Mouse (Mus musculus): ENCODE results near the gene Polr1c. TPM values are rescaled to one million over a fixed set of nuclear protein-coding genes. Genes with fewer than 3 reads are reported as not detected.

The Polr1c gene
- polyA plus RNA-seq, 1 experiment from 2014 or later, result 73.5 TPM

- H3K27me3 ChIP-seq (ENCODE audit: insufficient read depth, low read length), result no peaks in the 10 kb centered on the region
- no peak for TF ChIP-seq CTCF (IDR thresholded peaks at IDR 0.05; ENCODE audit: low read depth)
- H3K4me1 ChIP-seq (replicated peaks; ENCODE audit: insufficient read depth, low read length), result no peaks in the 10 kb centered on the region; the same call in 1 of the 2 replicates
- no peak for DNase-seq (ENCODE audit: low spot score)
- no peak for ATAC-seq (replicated peaks; ENCODE audit: low FRiP score, low read depth)
- no peak overlapping the region for H3K4me2 ChIP-seq (ENCODE audit: low read length)
- no peak overlapping the region for H3K27ac ChIP-seq
- no peak overlapping the region for H3K4me3 ChIP-seq (replicated peaks; ENCODE audit: low read depth, low read length)
- H3K36me3 ChIP-seq (ENCODE audit: insufficient read depth, low read length), result peaks cover 44% of the 10 kb centered on the region
- 72% methylated on average over 10 of the region's 10 CpGs for WGBS
- H3K9me3 ChIP-seq (replicated peaks; ENCODE audit: low read length), result no peaks in the 10 kb centered on the region
- no peak overlapping the region for H3K9ac ChIP-seq (ENCODE audit: low read depth, low read length)
Measured at GRCm38 (mm10) chr17:46268026-46268720, 20.3 kb upstream of the Polr1c start.

GRCm38 (mm10) chr17:46267511-46267910 lies 19.7 kb upstream of the Polr1c start:
- Histone ChIP-seq H3K4me1 (replicated peaks; ENCODE audit: insufficient read depth, low read length) (no peaks in the 10 kb centered on the region; the same call in 1 of the 2 replicates), H3K36me3 (ENCODE audit: insufficient read depth, low read length) (peaks cover 51% of the 10 kb centered on the region), H3K9me3 (replicated peaks; ENCODE audit: low read length) (no peaks in the 10 kb centered on the region), H3K27ac (no peak overlapping the region), H3K27me3 (ENCODE audit: insufficient read depth, low read length) (no peaks in the 10 kb centered on the region), H3K4me2 (ENCODE audit: low read length) (no peak overlapping the region), H3K9ac (ENCODE audit: low read depth, low read length) (no peak overlapping the region), H3K4me3 (replicated peaks; ENCODE audit: low read depth, low read length) (no peak overlapping the region)
- ATAC-seq (replicated peaks; ENCODE audit: low FRiP score, low read depth), result no peak
- DNase-seq (ENCODE audit: low spot score), result no peak
- 74% methylated on average over 7 of the region's 7 CpGs for WGBS
- no peak for TF ChIP-seq CTCF (IDR thresholded peaks at IDR 0.05; ENCODE audit: low read depth)

- no peak for TF ChIP-seq CTCF (IDR thresholded peaks at IDR 0.05; ENCODE audit: low read depth)
- 50% methylated on average over 6 of the region's 6 CpGs for WGBS
- Histone ChIP-seq H3K4me1 (replicated peaks; ENCODE audit: insufficient read depth, low read length) (no peaks in the 10 kb centered on the region; the same call in 1 of the 2 replicates), H3K27me3 (ENCODE audit: insufficient read depth, low read length) (no peaks in the 10 kb centered on the region), H3K4me2 (ENCODE audit: low read length) (no peak overlapping the region), H3K9me3 (replicated peaks; ENCODE audit: low read length) (no peaks in the 10 kb centered on the region), H3K36me3 (ENCODE audit: insufficient read depth, low read length) (peaks cover 56% of the 10 kb centered on the region), H3K4me3 (replicated peaks; ENCODE audit: low read depth, low read length) (no peak overlapping the region), H3K27ac (no peak overlapping the region), H3K9ac (ENCODE audit: low read depth, low read length) (no peak overlapping the region)
- ATAC-seq (replicated peaks; ENCODE audit: low FRiP score, low read depth) (no peak), DNase-seq (ENCODE audit: low spot score) (no peak)
Measured at GRCm38 (mm10) chr17:46266986-46267385, 19.1 kb upstream of the Polr1c start.

GRCm38 (mm10) chr17:46265918-46266618 lies 18.2 kb upstream of the Polr1c start:
- DNase-seq (ENCODE audit: low spot score) (peak; percentile 87), ATAC-seq (replicated peaks; ENCODE audit: low FRiP score, low read depth) (peak; percentile 41; the same call in 1 of the 2 replicates)
- Histone ChIP-seq H3K36me3 (ENCODE audit: insufficient read depth, low read length) (peaks cover 59% of the 10 kb centered on the region), H3K9me3 (replicated peaks; ENCODE audit: low read length) (no peaks in the 10 kb centered on the region), H3K4me3 (replicated peaks; ENCODE audit: low read depth, low read length) (no peak overlapping the region), H3K4me1 (replicated peaks; ENCODE audit: insufficient read depth, low read length) (no peaks in the 10 kb centered on the region; the same call in 1 of the 2 replicates), H3K9ac (ENCODE audit: low read depth, low read length) (no peak overlapping the region), H3K4me2 (ENCODE audit: low read length) (no peak overlapping the region), H3K27me3 (ENCODE audit: insufficient read depth, low read length) (no peaks in the 10 kb centered on the region), H3K27ac (peak overlapping the region; percentile 61)
- TF ChIP-seq CTCF (IDR thresholded peaks at IDR 0.05; ENCODE audit: low read depth), result peak; percentile 94
- 23% methylated on average over 14 of the region's 14 CpGs for WGBS

- peaks cover 60% of the 10 kb centered on the region for H3K36me3 ChIP-seq (ENCODE audit: insufficient read depth, low read length)
- no peaks in the 10 kb centered on the region for H3K9me3 ChIP-seq (replicated peaks; ENCODE audit: low read length)
- H3K4me3 ChIP-seq (replicated peaks; ENCODE audit: low read depth, low read length), result no peak overlapping the region
- no peaks in the 10 kb centered on the region; the same call in 1 of the 2 replicates for H3K4me1 ChIP-seq (replicated peaks; ENCODE audit: insufficient read depth, low read length)
- H3K9ac ChIP-seq (ENCODE audit: low read depth, low read length), result no peak overlapping the region
- no peak for DNase-seq (ENCODE audit: low spot score)
- TF ChIP-seq CTCF (IDR thresholded peaks at IDR 0.05; ENCODE audit: low read depth), result no peak
- no peak overlapping the region for H3K4me2 ChIP-seq (ENCODE audit: low read length)
- ATAC-seq (replicated peaks; ENCODE audit: low FRiP score, low read depth), result no peak
- H3K27ac ChIP-seq, result no peak overlapping the region
- H3K27me3 ChIP-seq (ENCODE audit: insufficient read depth, low read length), result no peaks in the 10 kb centered on the region
- 81% methylated on average over 12 of the region's 12 CpGs for WGBS
Measured at GRCm38 (mm10) chr17:46265502-46265901, 17.6 kb upstream of the Polr1c start.

- 92% methylated on average over 5 of the region's 5 CpGs for WGBS
- H3K36me3 ChIP-seq (ENCODE audit: insufficient read depth, low read length), result peaks cover 64% of the 10 kb centered on the region
- ATAC-seq (replicated peaks; ENCODE audit: low FRiP score, low read depth), result no peak
Measured at GRCm38 (mm10) chr17:46262201-46262694, 14.4 kb upstream of the Polr1c start.

More at GRCm38 (mm10) chr17:46262201-46262694, 14.4 kb upstream of the Polr1c start:
- Histone ChIP-seq H3K4me3 (replicated peaks; ENCODE audit: low read depth, low read length) (no peak overlapping the region), H3K9ac (ENCODE audit: low read depth, low read length) (no peak overlapping the region), H3K4me1 (replicated peaks; ENCODE audit: insufficient read depth, low read length) (no peaks in the 10 kb centered on the region; the same call in 1 of the 2 replicates), H3K27ac (no peak overlapping the region), H3K9me3 (replicated peaks; ENCODE audit: low read length) (no peaks in the 10 kb centered on the region), H3K4me2 (ENCODE audit: low read length) (no peak overlapping the region), H3K27me3 (ENCODE audit: insufficient read depth, low read length) (no peaks in the 10 kb centered on the region)
- no peak for TF ChIP-seq CTCF (IDR thresholded peaks at IDR 0.05; ENCODE audit: low read depth)
- DNase-seq (ENCODE audit: low spot score), result no peak
